Mouse (Mus musculus) bone marrow, adult 2 months (tissue): ENCODE measurements at regions not wholly inside any gene's neighbourhood (a gene's known extent, or its start where the extent isn't known, plus 50 kb on each side); places are given as distances from the start of the nearest gene placed in this dataset.
A peak's percentile ranks its signal among the peaks of the same experiment; 100 is the strongest.

Experiments
- H3K27ac ChIP-seq: fragments of 200-500 bp; 2 replicates; pipeline ENCODE4 v1.5.1; 2012; ENCODE audit warnings: low read depth, mild to moderate bottlenecking, control low read depth, inconsistent platforms, low read length; ENCODE audit not compliant: control insufficient read depth, poor library complexity, insufficient read depth
- H3K4me1 ChIP-seq: fragments of 200-500 bp; 2 replicates; pipeline ENCODE4 v1.6.1; 2011; ENCODE audit warnings: low read length; ENCODE audit not compliant: control insufficient read depth, insufficient read depth
- H3K4me3 ChIP-seq: fragments of 200-500 bp; replicated peaks from 2 replicates; pipeline ENCODE3; 2011; ENCODE audit warnings: mild to moderate bottlenecking, low read depth, low read length, control low read depth; ENCODE audit not compliant: control insufficient read depth
- CTCF ChIP-seq: fragments of 200-500 bp; IDR thresholded peaks from 2 replicates; pipeline ENCODE4 v1.5.1; 2011; ENCODE audit warnings: low read length, control low read depth; ENCODE audit not compliant: control insufficient read depth, insufficient read depth
- POLR2A ChIP-seq: fragments of 200-500 bp; IDR thresholded peaks from 2 replicates; pipeline ENCODE4 v1.6.1; 2011; ENCODE audit warnings: low read depth, mild to moderate bottlenecking, control low read depth, low read length, borderline replicate concordance; ENCODE audit not compliant: control insufficient read depth
- WGBS: fragments of 180-500 bp; shearing (Covaris S2); methylation state at CpG from one replicate; pipeline ENCODE4 v1.1.7; 2018; 5-methylcytosine and 5-hydroxymethylcytosine counted together

DNA sequence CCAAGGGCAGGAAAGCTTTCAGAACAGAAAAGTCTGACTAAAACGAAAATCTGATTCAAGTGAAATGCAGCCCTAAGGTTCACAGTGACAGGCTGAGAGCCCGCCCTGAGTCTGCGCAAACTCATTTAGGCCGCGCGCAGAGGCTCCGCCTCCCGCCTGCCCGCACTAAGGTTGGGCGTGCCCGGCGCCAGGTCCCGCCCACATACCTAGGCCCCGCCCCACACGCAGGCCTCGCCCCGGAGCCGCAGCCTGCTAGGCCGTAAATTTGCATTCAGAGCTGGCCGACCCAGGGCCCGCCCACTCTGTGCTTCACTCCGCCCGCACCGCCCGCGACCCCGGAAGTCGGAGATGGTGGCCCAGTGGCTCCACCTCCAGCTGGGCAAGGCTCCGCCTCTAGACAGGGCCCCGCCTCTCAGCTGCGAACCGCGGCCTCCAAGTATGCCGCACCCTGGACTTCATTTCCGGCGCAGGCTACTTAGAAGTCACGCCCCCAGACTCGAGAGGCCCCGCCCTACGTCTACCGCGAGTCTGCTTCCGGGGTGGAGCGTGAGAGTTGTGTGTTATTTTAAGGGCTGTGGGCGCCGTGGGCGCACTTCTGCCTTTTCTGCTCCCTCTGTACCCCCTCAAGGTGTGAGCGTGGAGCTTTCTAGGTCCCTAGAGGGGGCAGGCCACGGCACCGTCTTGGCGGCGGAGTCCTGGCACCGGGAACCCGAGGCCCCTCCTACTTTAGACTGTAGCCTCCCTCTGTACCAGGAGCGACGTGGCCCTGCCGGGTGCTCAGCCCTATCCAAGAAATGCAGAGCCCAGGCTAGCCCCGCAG, 52.3 kb upstream of the Wnt7b start:
- TF ChIP-seq POLR2A (peak; percentile 89), CTCF (no peak)
- under 1% methylated on average over 58 of the region's 58 CpGs for WGBS

DNA sequence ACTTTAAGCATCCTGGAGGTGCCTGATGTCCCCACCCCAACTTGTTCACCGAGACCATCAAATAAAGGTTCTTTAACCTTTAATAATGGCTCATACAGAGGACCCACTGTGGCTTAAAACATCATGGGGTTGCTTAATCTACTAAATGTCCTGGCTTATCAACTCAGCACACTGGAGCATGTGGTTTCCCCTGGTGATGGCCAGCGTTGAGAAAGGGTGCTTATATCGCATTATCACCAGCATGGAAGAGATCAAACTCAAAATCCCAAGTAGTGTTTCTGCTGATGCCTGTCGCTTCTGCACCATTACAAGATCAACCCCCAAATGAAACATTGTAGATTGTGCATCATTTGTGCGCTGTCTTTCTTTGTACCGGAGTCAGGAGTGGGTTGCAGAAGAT, 53.2 kb upstream of the Wnt7b start:
- Histone ChIP-seq H3K27ac (peak overlapping the region; percentile 96; the same call in 1 of the 2 replicates), H3K4me1 (no peaks in the 10 kb centered on the region; the same call in 1 of the 2 replicates), H3K4me3 (peak overlapping the region; percentile 80)
- TF ChIP-seq CTCF (no peak), POLR2A (no peak)
- 34% methylated on average over 6 of the region's 6 CpGs for WGBS

More for the DNA sequence above, 52.3 kb upstream of the Wnt7b start:
- Histone ChIP-seq H3K4me1 (no peaks in the 10 kb centered on the region; the same call in 1 of the 2 replicates), H3K4me3 (peak overlapping the region; percentile 80), H3K27ac (peak overlapping the region; percentile 96)

DNA sequence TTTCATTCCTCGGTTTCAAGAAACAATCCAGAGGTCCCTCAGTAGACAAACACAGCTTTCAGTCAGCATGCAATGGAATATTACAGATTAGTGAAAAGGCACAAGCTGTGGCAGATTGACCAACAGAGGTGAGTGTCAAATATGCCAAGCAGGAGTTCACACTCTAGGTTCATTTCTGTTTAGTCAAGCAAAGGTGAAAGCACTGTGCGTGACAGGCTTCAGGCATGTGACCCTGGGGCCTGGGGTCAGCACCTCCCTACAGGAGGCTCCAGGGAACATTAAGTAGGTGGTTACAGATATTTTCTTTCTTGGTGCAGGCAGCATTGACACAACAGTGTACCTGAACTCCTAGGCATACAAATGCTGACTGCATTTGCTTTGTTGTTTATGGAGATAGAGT, 57.3 kb upstream of the Wnt7b start:
- no peak overlapping the region for H3K27ac ChIP-seq
- H3K4me1 ChIP-seq: no peaks in the 10 kb centered on the region
- no peak overlapping the region for H3K4me3 ChIP-seq
- TF ChIP-seq CTCF: no peak
- TF ChIP-seq POLR2A: no peak
- 88% methylated on average over 2 of the region's 2 CpGs for WGBS

DNA sequence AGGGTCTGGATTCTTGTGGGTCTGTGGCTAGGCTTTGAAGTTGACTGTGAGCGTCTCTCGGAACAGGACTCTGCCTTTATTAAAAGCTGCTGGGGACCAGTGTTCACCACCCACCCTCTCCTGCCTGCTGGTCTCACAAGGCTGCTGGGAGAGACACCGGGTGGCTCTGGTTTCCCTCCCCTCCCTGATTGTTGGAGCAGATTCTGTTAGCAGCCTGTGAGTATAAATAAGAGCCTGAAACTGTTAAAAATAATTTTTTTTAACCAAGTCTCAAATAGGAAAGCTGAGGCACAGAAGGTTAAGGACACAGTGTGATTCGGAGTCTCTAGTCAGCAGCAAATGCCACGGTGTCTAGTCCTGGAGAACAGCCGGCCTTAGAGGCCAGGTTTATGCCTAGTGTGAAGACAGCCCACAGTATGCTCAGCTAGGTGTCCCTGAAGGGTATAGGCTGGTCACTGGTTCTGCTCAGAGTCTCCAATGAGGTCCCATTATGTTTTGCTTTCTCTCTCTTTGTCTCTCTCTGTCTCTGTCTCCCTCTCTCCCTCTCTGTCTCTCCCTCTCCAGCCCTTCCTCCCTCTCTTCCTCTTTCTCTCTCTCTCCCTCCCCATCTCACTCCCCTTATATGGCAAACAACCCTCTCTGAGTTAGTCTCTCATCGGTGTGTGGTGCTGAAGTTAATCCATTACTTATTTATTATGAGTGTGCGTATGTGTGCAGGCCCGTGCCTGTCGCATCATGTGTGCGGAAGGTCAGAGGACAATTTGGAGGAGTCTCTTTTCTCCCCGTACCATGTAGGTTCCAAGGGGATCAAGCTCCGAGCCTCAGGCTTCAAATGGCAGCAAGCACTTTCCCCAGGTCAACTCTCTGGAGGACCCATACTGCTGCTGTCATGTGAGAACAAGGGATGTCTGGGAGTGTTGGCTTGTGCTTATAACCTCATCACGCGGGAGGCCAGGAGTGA, 59.1 kb upstream of the Wnt7b start:
- no peaks in the 10 kb centered on the region for H3K4me1 ChIP-seq
- no peak overlapping the region for H3K27ac ChIP-seq
- 81% methylated on average over 15 of the region's 15 CpGs for WGBS
- no peak for TF ChIP-seq CTCF
- no peak for TF ChIP-seq POLR2A
- no peak overlapping the region for H3K4me3 ChIP-seq

DNA sequence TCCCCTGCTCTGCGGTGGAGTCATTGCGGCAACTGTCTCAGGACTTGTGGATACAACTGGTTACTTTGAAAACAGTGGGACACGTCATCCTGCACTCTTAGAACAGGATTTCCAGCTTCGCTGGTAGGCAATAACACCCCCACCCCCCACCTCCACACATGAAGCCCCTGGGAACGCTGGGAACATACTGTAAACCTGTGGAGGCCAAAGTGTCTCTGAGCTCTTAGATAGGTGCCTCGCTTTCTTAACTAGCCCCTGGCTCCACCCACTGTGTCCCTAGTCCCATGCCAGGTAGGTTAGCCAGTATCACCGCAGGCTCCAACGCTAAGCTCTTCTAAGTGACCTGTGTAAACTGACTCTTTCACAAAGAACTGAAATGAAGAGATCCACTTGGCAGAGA, 63.1 kb upstream of the Wnt7b start:
- Histone ChIP-seq H3K4me1 (no peaks in the 10 kb centered on the region), H3K4me3 (peak overlapping the region; percentile 30), H3K27ac (no peak overlapping the region)
- TF ChIP-seq CTCF (no peak), POLR2A (no peak)
- 55% methylated on average over 8 of the region's 8 CpGs for WGBS

DNA sequence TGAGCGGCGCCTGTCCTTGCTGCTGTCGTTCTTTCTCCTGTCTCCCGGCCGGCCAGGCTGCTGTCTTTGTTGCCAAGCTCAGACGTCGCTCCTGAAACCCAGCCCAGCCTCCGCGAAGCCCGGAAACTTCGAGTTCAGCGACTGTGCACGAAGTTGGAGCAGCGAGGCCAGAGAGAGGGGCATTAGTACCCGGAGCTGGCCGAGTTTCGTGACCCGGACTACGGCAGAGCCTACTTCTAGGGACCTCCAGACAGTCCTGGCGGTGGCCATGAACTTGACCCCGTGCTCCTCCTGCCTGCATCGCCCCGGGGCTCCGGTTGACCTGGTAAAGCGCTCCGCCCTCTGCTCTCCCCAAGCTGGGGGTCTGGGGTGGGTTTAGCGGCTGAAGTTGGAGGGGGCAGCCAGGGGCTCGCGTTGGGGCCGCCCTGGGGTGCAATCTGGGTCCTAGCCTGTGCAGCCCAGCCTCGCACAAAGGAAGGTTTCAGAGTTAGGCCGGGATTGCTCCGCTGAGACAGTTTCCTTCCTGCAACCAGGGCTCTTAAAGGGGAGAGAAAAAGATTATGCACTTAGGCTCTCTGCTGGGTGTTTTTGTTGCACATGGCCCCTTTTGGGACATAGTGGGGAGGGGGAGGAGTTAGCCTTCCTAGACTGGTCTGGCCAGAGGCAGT, 63.8 kb upstream of the Wnt7b start:
- TF ChIP-seq CTCF: no peak
- peak; percentile 24; the same call in 1 of the 2 replicates for TF ChIP-seq POLR2A

DNA sequence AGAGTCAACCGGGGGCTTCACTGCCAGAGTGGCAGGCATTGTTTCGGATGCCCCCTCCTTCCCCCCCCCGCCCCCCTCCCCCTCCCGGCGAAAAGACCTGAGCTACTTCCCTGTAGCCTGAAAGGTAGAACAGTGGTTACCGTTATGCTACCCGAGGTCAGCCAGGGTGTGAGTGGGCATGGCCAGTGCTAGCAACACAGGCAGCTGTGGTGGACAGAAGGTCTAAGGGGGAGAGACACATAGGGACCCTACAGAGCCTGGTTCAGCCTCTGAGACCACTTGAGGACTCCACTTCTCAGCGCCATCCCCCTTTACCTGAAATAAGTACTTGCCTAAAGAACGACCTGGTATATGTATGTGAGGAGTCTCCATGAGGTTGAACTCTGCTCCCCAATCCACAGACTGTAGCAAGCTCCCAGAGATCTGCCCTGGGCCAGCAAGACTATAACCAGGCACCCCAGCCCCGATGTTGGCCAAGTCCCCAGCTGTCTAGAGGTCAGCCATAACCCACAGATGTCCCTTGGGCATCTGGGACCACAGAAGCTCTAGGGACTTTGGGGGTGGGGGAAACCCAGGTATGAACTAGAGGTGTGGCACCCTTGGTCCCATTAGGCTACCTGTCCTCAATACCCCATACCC, 64.5 kb upstream of the Wnt7b start:
- Histone ChIP-seq H3K4me1 (no peaks in the 10 kb centered on the region), H3K4me3 (peak overlapping the region; percentile 70), H3K27ac (peak overlapping the region; percentile 58; the same call in 1 of the 2 replicates)
- TF ChIP-seq POLR2A (no peak), CTCF (no peak)
- 15% methylated on average over 9 of the region's 10 CpGs for WGBS

More for the DNA sequence above, 63.8 kb upstream of the Wnt7b start:
- H3K27ac ChIP-seq: peak overlapping the region; percentile 58
- under 1% methylated on average over 33 of the region's 33 CpGs for WGBS
- H3K4me1 ChIP-seq: no peaks in the 10 kb centered on the region
- H3K4me3 ChIP-seq: peak overlapping the region; percentile 70
